Mouse (Mus musculus): ENCODE results near the gene Ntrk3. TPM values are rescaled to one million over a fixed set of nuclear protein-coding genes. Genes with fewer than 3 reads are reported as not detected.

The Ntrk3 gene
- polyA plus RNA-seq, 1 experiment from 2014 or later: 2.6 TPM

GRCm38 (mm10) chr7:78451666-78452065 is 286.1 kb downstream of the Ntrk3 start:
- 60% methylated on average over 2 of the region's 2 CpGs for WGBS
- H3K4me3 ChIP-seq: no peak overlapping the region
- H3K36me3 ChIP-seq: no peaks in the 10 kb centered on the region
- no peak overlapping the region for H3K4me2 ChIP-seq (replicated peaks)
- no peaks in the 10 kb centered on the region for H3K4me1 ChIP-seq
- ATAC-seq (ENCODE audit: insufficient number of reproducible peaks, insufficient read depth, low FRiP score, low TSS enrichment): no peak
- H3K27ac ChIP-seq: no peak overlapping the region
- no peak overlapping the region for H3K9ac ChIP-seq
- H3K9me3 ChIP-seq: no peaks in the 10 kb centered on the region
- H3K27me3 ChIP-seq: no peaks in the 10 kb centered on the region

- 92% methylated on average over 6 of the region's 6 CpGs for WGBS
- no peak overlapping the region for H3K9ac ChIP-seq
- no peaks in the 10 kb centered on the region for H3K36me3 ChIP-seq
- no peaks in the 10 kb centered on the region for H3K9me3 ChIP-seq
- no peak overlapping the region for H3K27ac ChIP-seq
- ATAC-seq (ENCODE audit: insufficient number of reproducible peaks, insufficient read depth, low FRiP score, low TSS enrichment): no peak
- no peak overlapping the region for H3K4me2 ChIP-seq (replicated peaks)
- no peaks in the 10 kb centered on the region for H3K4me1 ChIP-seq
- H3K4me3 ChIP-seq: no peak overlapping the region
- no peaks in the 10 kb centered on the region for H3K27me3 ChIP-seq
Observed at GRCm38 (mm10) chr7:78449909-78450592, 287.8 kb downstream of the Ntrk3 start.

- Histone ChIP-seq H3K4me2 (replicated peaks) (no peak overlapping the region), H3K9ac (no peak overlapping the region), H3K27me3 (no peaks in the 10 kb centered on the region), H3K4me3 (no peak overlapping the region), H3K27ac (no peak overlapping the region), H3K4me1 (no peaks in the 10 kb centered on the region), H3K36me3 (no peaks in the 10 kb centered on the region), H3K9me3 (no peaks in the 10 kb centered on the region)
- no peak for ATAC-seq (ENCODE audit: insufficient number of reproducible peaks, insufficient read depth, low FRiP score, low TSS enrichment)
- WGBS: 42% methylated on average over 2 of the region's 2 CpGs
Observed at GRCm38 (mm10) chr7:78448841-78449240, 289.0 kb downstream of the Ntrk3 start.

- Histone ChIP-seq H3K27me3 (no peaks in the 10 kb centered on the region), H3K36me3 (no peaks in the 10 kb centered on the region), H3K4me2 (replicated peaks) (no peak overlapping the region), H3K27ac (no peak overlapping the region), H3K9ac (no peak overlapping the region), H3K4me1 (no peaks in the 10 kb centered on the region), H3K9me3 (no peaks in the 10 kb centered on the region), H3K4me3 (no peak overlapping the region)
- no peak for ATAC-seq (ENCODE audit: insufficient number of reproducible peaks, insufficient read depth, low FRiP score, low TSS enrichment)
- 87% methylated on average over 5 of the region's 5 CpGs for WGBS
Observed at GRCm38 (mm10) chr7:78443373-78444036, 294.3 kb downstream of the Ntrk3 start.

GRCm38 (mm10) chr7:78441706-78442105 is 296.1 kb downstream of the Ntrk3 start:
- Histone ChIP-seq H3K9ac (no peak overlapping the region), H3K27ac (no peak overlapping the region), H3K27me3 (no peaks in the 10 kb centered on the region), H3K9me3 (no peaks in the 10 kb centered on the region), H3K4me3 (no peak overlapping the region), H3K36me3 (no peaks in the 10 kb centered on the region), H3K4me1 (no peaks in the 10 kb centered on the region), H3K4me2 (replicated peaks) (no peak overlapping the region)
- no peak for ATAC-seq (ENCODE audit: insufficient number of reproducible peaks, insufficient read depth, low FRiP score, low TSS enrichment)

- Histone ChIP-seq H3K36me3 (no peaks in the 10 kb centered on the region), H3K4me1 (no peaks in the 10 kb centered on the region), H3K9ac (no peak overlapping the region), H3K27me3 (no peaks in the 10 kb centered on the region), H3K4me2 (replicated peaks) (no peak overlapping the region), H3K4me3 (no peak overlapping the region), H3K9me3 (no peaks in the 10 kb centered on the region), H3K27ac (no peak overlapping the region)
- no peak for ATAC-seq (ENCODE audit: insufficient number of reproducible peaks, insufficient read depth, low FRiP score, low TSS enrichment)
- 86% methylated on average over 3 of the region's 3 CpGs for WGBS
Observed at GRCm38 (mm10) chr7:78440896-78441295, 296.9 kb downstream of the Ntrk3 start.

- no peak for ATAC-seq (ENCODE audit: insufficient number of reproducible peaks, insufficient read depth, low FRiP score, low TSS enrichment)
- 82% methylated on average over 6 of the region's 6 CpGs for WGBS
- H3K4me2 ChIP-seq (replicated peaks): no peak overlapping the region
- H3K27me3 ChIP-seq: no peaks in the 10 kb centered on the region
- H3K9me3 ChIP-seq: no peaks in the 10 kb centered on the region
- H3K4me1 ChIP-seq: no peaks in the 10 kb centered on the region
- H3K9ac ChIP-seq: no peak overlapping the region
- H3K27ac ChIP-seq: no peak overlapping the region
- no peaks in the 10 kb centered on the region for H3K36me3 ChIP-seq
- H3K4me3 ChIP-seq: no peak overlapping the region
Observed at GRCm38 (mm10) chr7:78440476-78440875, 297.3 kb downstream of the Ntrk3 start.

- 80% methylated on average over 9 of the region's 9 CpGs for WGBS
- Histone ChIP-seq H3K9ac (no peak overlapping the region), H3K36me3 (no peaks in the 10 kb centered on the region), H3K4me1 (no peaks in the 10 kb centered on the region), H3K4me3 (no peak overlapping the region), H3K27ac (no peak overlapping the region), H3K4me2 (replicated peaks) (no peak overlapping the region), H3K27me3 (no peaks in the 10 kb centered on the region), H3K9me3 (no peaks in the 10 kb centered on the region)
- no peak for ATAC-seq (ENCODE audit: insufficient number of reproducible peaks, insufficient read depth, low FRiP score, low TSS enrichment)
Observed at GRCm38 (mm10) chr7:78439361-78440120, 298.3 kb downstream of the Ntrk3 start.

- H3K9ac ChIP-seq: no peak overlapping the region
- no peaks in the 10 kb centered on the region for H3K36me3 ChIP-seq
- WGBS: 61% methylated on average over 5 of the region's 5 CpGs
- no peaks in the 10 kb centered on the region for H3K27me3 ChIP-seq
- H3K9me3 ChIP-seq: no peaks in the 10 kb centered on the region
- H3K4me3 ChIP-seq: no peak overlapping the region
- H3K27ac ChIP-seq: no peak overlapping the region
- no peak for ATAC-seq (ENCODE audit: insufficient number of reproducible peaks, insufficient read depth, low FRiP score, low TSS enrichment)
- no peak overlapping the region for H3K4me2 ChIP-seq (replicated peaks)
- no peaks in the 10 kb centered on the region for H3K4me1 ChIP-seq
Observed at GRCm38 (mm10) chr7:78433617-78434144, 304.1 kb downstream of the Ntrk3 start.

- H3K9ac ChIP-seq: no peak overlapping the region
- no peaks in the 10 kb centered on the region for H3K4me1 ChIP-seq
- no peaks in the 10 kb centered on the region for H3K27me3 ChIP-seq
- no peak overlapping the region for H3K4me2 ChIP-seq (replicated peaks)
- no peak overlapping the region for H3K4me3 ChIP-seq
- WGBS: 87% methylated on average over 4 of the region's 4 CpGs
- H3K9me3 ChIP-seq: no peaks in the 10 kb centered on the region
- ATAC-seq (ENCODE audit: insufficient number of reproducible peaks, insufficient read depth, low FRiP score, low TSS enrichment): no peak
- H3K36me3 ChIP-seq: no peaks in the 10 kb centered on the region
- no peak overlapping the region for H3K27ac ChIP-seq
Observed at GRCm38 (mm10) chr7:78431611-78432010, 306.2 kb downstream of the Ntrk3 start.

- no peak overlapping the region for H3K27ac ChIP-seq
- H3K4me2 ChIP-seq (replicated peaks): no peak overlapping the region
- no peak overlapping the region for H3K9ac ChIP-seq
- H3K27me3 ChIP-seq: no peaks in the 10 kb centered on the region
- WGBS: 86% methylated on average over 2 of the region's 2 CpGs
- H3K4me3 ChIP-seq: no peak overlapping the region
- H3K9me3 ChIP-seq: no peaks in the 10 kb centered on the region
- no peaks in the 10 kb centered on the region for H3K36me3 ChIP-seq
- no peak for ATAC-seq (ENCODE audit: insufficient number of reproducible peaks, insufficient read depth, low FRiP score, low TSS enrichment)
- H3K4me1 ChIP-seq: no peaks in the 10 kb centered on the region
Observed at GRCm38 (mm10) chr7:78412172-78412571, 325.6 kb downstream of the Ntrk3 start.

GRCm38 (mm10) chr7:78409970-78410369 is 327.8 kb downstream of the Ntrk3 start:
- ATAC-seq (ENCODE audit: insufficient number of reproducible peaks, insufficient read depth, low FRiP score, low TSS enrichment): no peak
- Histone ChIP-seq H3K4me2 (replicated peaks) (no peak overlapping the region), H3K4me3 (no peak overlapping the region), H3K4me1 (no peaks in the 10 kb centered on the region), H3K36me3 (no peaks in the 10 kb centered on the region), H3K27ac (no peak overlapping the region), H3K27me3 (no peaks in the 10 kb centered on the region), H3K9ac (no peak overlapping the region), H3K9me3 (no peaks in the 10 kb centered on the region)
- WGBS: 72% methylated on average over 5 of the region's 5 CpGs
